Mouse (Mus musculus) gastrocnemius, postnatal 14 days (tissue): ENCODE results near the gene Bglap2. TPM values are rescaled to one million over a fixed set of nuclear protein-coding genes. Genes with fewer than 3 reads are reported as not detected.

Source experiments
- DNase-seq: peaks from one replicate; pipeline ENCODE4 v3.0.0; 2021; ENCODE audit warnings: mixed read lengths
- intact Hi-C: fragments of 180-260 bp; cut with DNase I; formaldehyde crosslinking; loops from one replicate; pipeline ENCODE4 v1.15.1; 2025; ENCODE audit warnings: low total_unique reads
- total RNA-seq, 2 experiments: library from RNA; stranded (reverse); gene quantifications; 2 replicates each; pipeline ENCODE4 v1.2.3; 2021

The Bglap2 gene
- total RNA-seq, 2 experiments from 2014 or later: not detected

- intact Hi-C loops: no loop called here
- DNase-seq: no peak
Measured at GRCm38 (mm10) chr3:88359584-88359983, 18.9 kb downstream of the Bglap2 start.

DNA sequence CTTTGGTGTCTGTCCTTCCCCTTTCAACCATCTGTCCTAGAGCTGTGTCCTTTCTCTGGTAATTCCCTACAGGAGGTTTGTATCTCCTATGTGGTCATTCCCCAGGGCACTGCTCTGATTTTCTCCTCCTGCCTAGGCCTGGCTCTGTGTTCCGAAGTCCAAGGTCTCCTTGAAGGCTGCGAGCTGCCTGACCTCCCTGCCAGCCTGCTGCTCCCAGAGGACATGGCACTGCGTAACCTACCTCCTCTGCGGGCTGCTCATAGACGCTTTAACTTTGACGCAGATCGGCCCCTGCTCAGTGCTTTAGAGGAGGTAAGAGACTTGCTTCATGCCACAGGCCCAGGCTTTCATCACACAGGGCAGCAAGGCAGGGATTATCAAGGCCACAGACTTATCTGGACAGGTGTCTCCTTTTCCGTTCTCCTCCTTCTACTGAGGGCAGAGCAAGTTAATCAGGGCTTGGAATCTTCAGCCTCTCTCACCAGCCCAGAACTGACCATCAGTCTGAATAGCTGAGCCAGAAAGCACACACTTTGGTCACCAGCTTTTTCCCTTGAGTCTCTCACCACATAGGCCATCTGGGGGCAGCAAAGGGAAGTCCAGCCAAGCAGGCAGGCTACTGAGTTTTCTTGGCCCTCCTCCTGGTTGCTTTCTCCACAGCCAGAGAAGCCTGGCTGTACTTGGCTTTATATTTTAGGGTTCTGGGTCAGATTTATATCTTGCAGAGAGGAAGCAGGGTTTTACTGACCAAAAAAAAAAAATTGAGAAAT lies 23.9 kb downstream of the Bglap2 start:
- no peak for DNase-seq
- intact Hi-C loops: no loop called here

- intact Hi-C loops: no loop called here
Measured at GRCm38 (mm10) chr3:88352907-88353306, 25.6 kb downstream of the Bglap2 start.

GRCm38 (mm10) chr3:88350732-88351131 lies 27.8 kb downstream of the Bglap2 start:
- intact Hi-C loops: no loop called here

More at GRCm38 (mm10) chr3:88352907-88353306, 25.6 kb downstream of the Bglap2 start:
- no peak for DNase-seq

DNA sequence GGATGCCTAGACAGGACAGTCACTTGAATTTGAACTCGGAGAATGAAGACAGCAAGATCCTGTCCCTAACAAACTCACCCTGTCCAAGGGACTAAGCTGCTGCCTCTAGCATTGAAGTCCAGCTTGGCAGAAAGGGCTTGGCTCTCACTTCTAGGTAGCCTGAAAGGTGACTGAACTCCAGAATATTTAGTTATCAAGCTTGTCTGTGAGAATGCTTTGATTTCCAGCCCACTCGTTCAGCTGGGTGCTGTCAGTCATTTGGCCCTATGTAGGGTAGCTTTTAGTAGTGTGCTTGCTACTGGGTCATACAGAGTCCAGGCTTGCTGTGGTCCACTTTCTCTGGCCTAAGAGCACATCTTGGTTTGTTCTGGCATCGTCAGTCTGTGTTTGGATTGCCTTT lies 39.5 kb downstream of the Bglap2 start:
- intact Hi-C loops: no loop called here
- DNase-seq: no peak

More at GRCm38 (mm10) chr3:88350732-88351131, 27.8 kb downstream of the Bglap2 start:
- DNase-seq: no peak

DNA sequence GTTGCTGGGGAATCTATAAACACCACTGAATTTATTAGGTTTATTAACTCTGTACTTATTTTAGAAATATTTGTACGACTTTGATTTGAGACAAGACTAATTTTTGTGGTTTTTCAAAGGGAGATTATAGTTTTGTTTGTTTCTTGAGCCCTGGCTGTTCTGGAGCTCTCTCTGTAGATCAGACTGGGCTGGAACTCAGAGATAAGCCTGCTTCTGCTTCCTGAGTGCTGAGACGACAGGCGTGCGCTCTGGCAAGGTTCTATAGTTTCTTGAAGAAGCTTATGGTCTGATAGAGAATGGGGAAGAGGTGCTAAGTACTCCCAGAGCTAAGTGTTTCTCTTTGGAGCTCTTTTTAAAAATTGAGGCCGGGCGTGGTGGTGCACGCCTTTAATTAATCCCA lies 40.2 kb downstream of the Bglap2 start:
- intact Hi-C loops: no loop called here
- DNase-seq: no peak

DNA sequence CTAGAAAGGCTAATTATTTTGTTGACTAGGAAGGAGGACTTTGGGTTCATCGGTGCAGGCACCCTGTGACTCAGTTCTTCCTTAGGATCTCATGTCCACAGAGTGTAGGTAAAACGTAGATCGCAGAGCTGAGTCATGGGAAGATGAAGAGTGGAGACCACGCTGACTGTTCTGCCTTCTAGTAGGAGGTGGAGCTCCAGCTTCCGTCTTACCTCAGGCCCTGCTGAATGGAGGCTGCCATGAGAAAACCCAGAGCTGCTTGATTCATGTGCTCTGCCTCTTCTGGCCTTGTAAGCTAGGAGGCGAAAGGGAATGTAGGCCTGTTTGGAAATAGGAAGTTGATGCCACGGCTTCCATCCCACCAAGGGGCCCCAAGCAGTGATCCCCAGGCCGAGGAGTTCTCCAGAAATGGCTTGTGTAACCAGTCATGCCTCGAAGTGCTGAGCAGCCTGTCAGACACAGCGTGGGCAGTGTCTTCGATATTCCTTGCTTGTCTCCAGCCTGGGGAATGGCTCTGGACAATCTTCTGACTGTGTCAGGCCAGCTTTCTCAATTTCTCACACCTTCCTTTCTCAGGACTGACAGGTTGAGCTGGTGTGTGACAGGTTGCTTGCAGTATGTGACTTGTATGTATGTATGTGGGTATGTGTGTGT lies 41.0 kb downstream of the Bglap2 start:
- intact Hi-C loops: no loop called here
- no peak for DNase-seq

- DNase-seq: peak; percentile 95
- intact Hi-C loops: no loop called here
Measured at GRCm38 (mm10) chr3:88336058-88337013, 42.2 kb downstream of the Bglap2 start, which contains the start of the genes Tmem79 and Smg5. Gene Tmem79 (minus strand): TSS chr3:88336148. Gene Smg5 (plus strand): TSS chr3:88336260.

DNA sequence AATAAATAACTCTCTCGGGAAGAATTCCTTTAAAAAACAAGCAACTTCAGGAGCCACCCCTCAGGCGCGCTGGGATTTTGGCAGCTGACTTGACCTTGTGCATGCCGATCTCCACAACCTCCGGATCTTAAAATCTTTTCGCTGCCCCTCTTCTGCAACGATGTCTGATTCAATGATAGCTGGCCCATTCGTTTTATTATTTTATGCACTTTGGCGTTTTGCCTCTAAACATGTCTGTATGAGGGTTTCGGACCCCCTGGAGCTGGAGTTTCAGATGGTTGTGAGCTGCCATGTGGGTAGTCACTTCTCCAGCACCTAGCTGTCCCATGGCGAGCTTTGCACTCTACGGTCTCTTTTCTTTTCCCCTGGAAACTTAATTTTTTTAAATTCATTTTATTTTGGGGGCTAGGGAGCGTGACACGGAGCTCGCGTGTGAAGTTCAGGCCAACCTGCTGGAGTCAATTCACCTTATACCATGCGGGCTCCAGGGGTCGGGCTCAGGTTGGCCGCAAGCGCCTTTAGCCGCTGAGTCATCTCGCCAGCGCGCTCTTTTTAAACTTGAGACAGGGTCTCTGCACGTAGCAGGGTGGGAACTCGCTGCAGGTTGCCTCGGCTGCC lies 43.0 kb downstream of the Bglap2 start:
- DNase-seq: no peak
- intact Hi-C loops: no loop called here

- intact Hi-C loops: no loop called here
- no peak for DNase-seq
Measured at GRCm38 (mm10) chr3:88334902-88335435, 43.5 kb downstream of the Bglap2 start.

DNA sequence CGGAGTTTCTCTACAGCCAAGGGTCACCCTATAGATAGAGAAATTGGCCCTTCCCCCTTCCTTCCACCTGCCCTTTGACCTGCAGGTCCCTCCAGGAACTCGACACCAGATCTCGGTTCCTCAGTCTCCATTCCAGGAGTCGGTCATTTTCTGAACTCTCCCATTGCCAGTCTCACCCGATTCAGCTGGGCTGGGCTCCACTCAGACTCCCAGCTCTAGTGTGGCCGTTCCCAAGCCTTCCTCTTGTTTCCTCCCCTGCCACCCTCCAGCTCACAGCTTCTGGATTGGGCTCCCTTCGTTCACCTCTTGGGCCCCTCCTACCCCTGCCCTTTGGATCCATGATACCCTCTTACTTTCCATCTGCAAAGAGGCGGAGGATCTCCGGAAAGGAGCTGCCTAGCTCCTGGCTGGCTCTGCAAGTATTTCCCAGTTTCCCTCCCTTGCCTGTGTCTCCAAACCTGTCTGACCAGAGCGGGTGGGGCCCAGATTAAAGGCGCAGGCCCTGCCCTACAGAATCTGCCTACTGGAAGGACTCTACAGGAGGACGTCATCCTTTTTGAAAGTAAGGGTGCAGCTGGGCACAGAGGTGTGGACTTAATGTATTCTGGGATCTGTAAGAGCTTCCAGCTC lies 44.4 kb downstream of the Bglap2 start:
- intact Hi-C loops: no loop called here

GRCm38 (mm10) chr3:88331282-88331681 lies 47.2 kb downstream of the Bglap2 start:
- intact Hi-C loops: no loop called here
- no peak for DNase-seq

More for the DNA sequence above, 44.4 kb downstream of the Bglap2 start:
- no peak for DNase-seq

DNA sequence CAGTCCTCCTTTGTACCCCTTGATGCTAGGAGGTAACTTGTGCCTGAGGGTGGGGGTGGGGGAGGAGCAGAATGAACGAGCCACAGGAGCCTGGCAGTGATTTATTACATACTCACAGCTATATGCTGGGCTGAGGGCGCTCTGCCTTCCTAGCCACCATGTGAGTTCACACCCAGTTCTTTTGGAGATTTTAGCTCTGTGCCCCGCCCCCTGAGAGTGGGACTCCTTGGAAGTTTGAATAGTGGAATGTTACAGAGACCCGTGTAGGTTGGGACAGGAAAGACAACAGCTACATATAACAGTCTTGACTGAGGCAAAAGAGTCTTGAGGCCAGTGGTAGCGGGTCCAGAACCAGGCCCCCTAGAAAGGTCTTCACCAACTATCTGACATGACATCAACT lies 49.5 kb downstream of the Bglap2 start:
- no peak for DNase-seq
- intact Hi-C loops: no loop called here

Other genes with a start within 250 kb of the Bglap2 start
- gene Mef2d, start 236.3 kb downstream of the Bglap2 start, total RNA-seq: 100 to 1,000 TPM; 136 to 137 TPM
- not detected for gene Rhbg, start 124.0 kb downstream of the Bglap2 start, total RNA-seq
- gene Gm38392, start 91.5 kb downstream of the Bglap2 start, total RNA-seq: under 1 TPM; 0.35 to 0.44 TPM
- 1 to 10 TPM; 5.8 to 8.5 TPM for gene Tsacc, start 81.7 kb downstream of the Bglap2 start, total RNA-seq
- 100 to 1,000 TPM; 132 to 151 TPM for gene Cct3, start 81.6 kb downstream of the Bglap2 start, total RNA-seq
- 10 to 100 TPM; 50.4 to 52.3 TPM for gene Glmp, start 53.7 kb downstream of the Bglap2 start, total RNA-seq
- gene Tmem79, start 42.6 kb downstream of the Bglap2 start, total RNA-seq: 1 to 10 TPM; 1.8 to 2.1 TPM
- 10 to 100 TPM; 29.2 to 32.4 TPM for gene Smg5, start 42.4 kb downstream of the Bglap2 start, total RNA-seq
- gene Paqr6, start 14.1 kb downstream of the Bglap2 start, total RNA-seq: 1 to 10 TPM in 1 of 2 experiments, under 1 TPM in 1; 0.22 to 1.5 TPM
- not detected for gene Bglap3, start 6.0 kb downstream of the Bglap2 start, total RNA-seq
- gene Bglap, start 5.8 kb upstream of the Bglap2 start, total RNA-seq: not detected
- 10 to 100 TPM; 30.1 to 31.9 TPM for gene Pmf1, start 31.6 kb upstream of the Bglap2 start, total RNA-seq
- gene Slc25a44, start 46.4 kb upstream of the Bglap2 start, total RNA-seq: 10 to 100 TPM; 11.4 to 11.9 TPM
- 1 to 10 TPM; 2.1 to 2.2 TPM for gene Sema4a, start 82.5 kb upstream of the Bglap2 start, total RNA-seq
- 100 to 1,000 TPM; 125 to 161 TPM for gene Lmna, start 131.3 kb upstream of the Bglap2 start, total RNA-seq
- 1 to 10 TPM in 1 of 2 experiments, under 1 TPM in 1; 0.64 to 1.6 TPM for gene Mex3a, start 153.7 kb upstream of the Bglap2 start, total RNA-seq
- gene Rab25, start 169.6 kb upstream of the Bglap2 start, total RNA-seq: not detected
- 10 to 100 TPM; 78.3 to 80.4 TPM for gene Lamtor2, start 174.4 kb upstream of the Bglap2 start, total RNA-seq
- gene Ubqln4, start 175.1 kb upstream of the Bglap2 start, total RNA-seq: 10 to 100 TPM; 42.0 to 45.5 TPM
- gene Ssr2, start 197.2 kb upstream of the Bglap2 start, total RNA-seq: 10 to 100 TPM; 80.7 to 98.2 TPM
- gene Arhgef2, start 227.3 kb upstream of the Bglap2 start, total RNA-seq: 10 to 100 TPM; 42.5 to 48.1 TPM